Mouse (Mus musculus) adrenal gland, postnatal 25 days (tissue): Measurements from ENCODE around the gene Pir. TPM values are rescaled to one million over a fixed set of nuclear protein-coding genes. Genes with fewer than 3 reads are reported as not detected.

Source experiments
- total RNA-seq: library from RNA; stranded (reverse); gene quantifications from 2 replicates; pipeline ENCODE4 v1.2.3, GENCODE M21; 2021

The Pir gene
- total RNA-seq, 1 experiment from 2014 or later, result 3.6 TPM

Other genes starting within 250 kb of the Pir start
- 7.8 and 7.9 TPM in 2 replicates for gene Car5b, start 241.4 kb upstream of the Pir start, total RNA-seq
- 5.4 and 8.7 TPM in 2 replicates for gene Siah1b, start 192.9 kb upstream of the Pir start, total RNA-seq
- not detected in 2 replicates for gene Cltrn, start 180.5 kb upstream of the Pir start, total RNA-seq
- 10.9 and 15.9 TPM in 2 replicates for gene Ace2, start 130.0 kb upstream of the Pir start, total RNA-seq
- gene Bmx, start 11.2 kb upstream of the Pir start, total RNA-seq, result 0.30 TPM in 1 of 2 replicates, not detected in the other
- 44.5 and 52.7 TPM in 2 replicates for gene Vegfd, start 104.0 kb downstream of the Pir start, total RNA-seq
- gene Piga, start 150.4 kb downstream of the Pir start, total RNA-seq, result 8.2 and 9.0 TPM in 2 replicates
- not detected in 2 replicates for gene Asb11, start 167.6 kb downstream of the Pir start, total RNA-seq
- not detected in 2 replicates for gene Asb9, start 237.0 kb downstream of the Pir start, total RNA-seq